Mouse (Mus musculus) layer of hippocampus, postnatal 25 days (tissue): ENCODE measurements around the gene Gm10358. TPM values are rescaled to one million over a fixed set of nuclear protein-coding genes. Genes with fewer than 3 reads are reported as not detected.
"Not testable (repeated sequence)": the region's sequence is repeated elsewhere in the genome, so short reads cannot be mapped to it uniquely, and the experiment has no call there.

Experiments
- DNase-seq, 2 experiments: peaks; one replicate each; pipeline ENCODE4 v3.0.0; 2022; ENCODE audit warnings: mixed read lengths in 2 of 2, low spot score in 1 of 2; ENCODE audit errors: extremely low spot score in 1 of 2
- total RNA-seq, 2 experiments: library from RNA; stranded (reverse); gene quantifications; 2 replicates each; pipeline ENCODE4 v1.2.3; 2021

Gm10358 gene
- under 1 TPM; 0.39 to 0.49 TPM for total RNA-seq

GRCm38 (mm10) chr8:75406489-75406888 lies at the start of gene Gm10358:
Gm10358 (minus strand) TSS chr8:75406589.
- DNase-seq: no peak

- no peak for DNase-seq
Measured at GRCm38 (mm10) chr8:75448394-75448793, 42.0 kb upstream of the Gm10358 start, which contains the start of gene Iqcm. Iqcm (plus strand) TSS chr8:75448694.

- DNase-seq: not testable (repeated sequence)
Measured at GRCm38 (mm10) chr8:75415696-75416095, 9.3 kb upstream of the Gm10358 start.

GRCm38 (mm10) chr8:75384770-75385290 lies 21.6 kb downstream of the Gm10358 start:
- DNase-seq: no peak

- no peak for DNase-seq
Measured at GRCm38 (mm10) chr8:75375530-75376123, 30.8 kb downstream of the Gm10358 start.

GRCm38 (mm10) chr8:75372006-75372405 lies 34.4 kb downstream of the Gm10358 start:
- DNase-seq: no peak

Other genes starting within 250 kb of the Gm10358 start
- gene Rasd2, start 192.6 kb downstream of the Gm10358 start, total RNA-seq: 10 to 100 TPM; 60.6 to 67.6 TPM
- under 1 TPM; 0.22 to 0.47 TPM for gene Iqcm, start 42.1 kb upstream of the Gm10358 start, total RNA-seq